Comparison of ENCODE assay signal across 8 mouse cellular contexts in the genomic region with DNA sequence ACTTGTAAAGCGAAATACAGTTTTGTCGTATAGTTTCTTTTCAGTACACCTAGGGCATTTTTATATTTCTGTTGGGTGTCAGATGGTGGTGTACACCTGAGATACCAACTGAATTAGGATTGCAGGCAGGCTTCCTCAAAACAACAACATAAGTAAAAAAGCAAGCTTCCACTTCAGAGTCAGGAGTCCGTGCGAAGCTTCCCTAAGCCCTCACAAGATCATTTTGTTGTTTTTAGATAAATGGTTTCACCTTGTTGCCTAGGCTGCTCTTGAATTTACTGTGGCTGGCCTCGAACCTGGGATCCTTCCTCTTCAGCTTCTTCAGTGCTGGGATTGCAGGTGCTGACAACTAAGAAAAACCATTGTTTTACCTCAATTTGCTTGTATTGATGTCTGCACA. TPM values are rescaled to one million over a fixed set of nuclear protein-coding genes. Genes with fewer than 3 reads are reported as not detected.
DNase-seq lines count a peak whose midpoint lies in the region; ATAC-seq and TF ChIP-seq lines count a peak whose summit lies in the region.

No protein-coding gene starts in this region.

- no peaks in the 10 kb centered on the region for H3K36me3 ChIP-seq in thymus, adult 2 months (ENCODE audit: control insufficient read depth, insufficient read depth, low read length)
- peaks cover 5% of the 10 kb centered on the region; the same call in 1 of the 2 replicates for H3K36me3 ChIP-seq in limb, embryonic 14.5 days (ENCODE audit: control insufficient read depth, insufficient read depth, low read length)

- H3K9me3 ChIP-seq in limb, embryonic 14.5 days (ENCODE audit: control insufficient read depth, low read length), result no peaks in the 10 kb centered on the region

- no peak for ATAC-seq in limb, embryonic 14.5 days (ENCODE audit: low FRiP score, low read depth)

- DNase-seq in adrenal gland, postnatal 14 days, result peak; percentile 14
- DNase-seq in adrenal gland, postnatal 10 days, result no peak
- peak; percentile 3 for DNase-seq in thymus, adult 2 months
- no peak for DNase-seq in thymus, adult 18-20 months
- no peak for DNase-seq in limb, embryonic 14.5 days (ENCODE audit: low spot score)
- peak; percentile 45 for DNase-seq in thymus, postnatal 4 days
- no peak for DNase-seq in layer of hippocampus, postnatal 14 days (ENCODE audit: low spot score in 2 of 2)
- no peak for DNase-seq in gastrocnemius, postnatal 25 days

- H3K9ac ChIP-seq in limb, embryonic 14.5 days (ENCODE audit: low read depth, low read length, severe bottlenecking), result peak overlapping the region; percentile 99

- H3K4me1 ChIP-seq in thymus, adult 2 months (replicated peaks; ENCODE audit: control insufficient read depth, insufficient read depth, low read length), result 0 out of 2 replicates have a peak, but pooled peaks cover 4% of the 10 kb centered on the region
- H3K4me1 ChIP-seq in limb, embryonic 14.5 days (ENCODE audit: control insufficient read depth, insufficient read depth, low read length), result peaks cover 19% of the 10 kb centered on the region

- TF ChIP-seq CTCF in thymus, adult 2 months (IDR thresholded peaks at IDR 0.05; ENCODE audit: borderline replicate concordance, control insufficient read depth, extremely low read depth, insufficient read depth, low read length, poor library complexity), result no peak

- no peak overlapping the region for H3K27ac ChIP-seq in thymus, adult 2 months (ENCODE audit: control insufficient read depth, insufficient read depth, low read length)
- peak overlapping the region; percentile 100; the same call in 1 of the 2 replicates for H3K27ac ChIP-seq in limb, embryonic 14.5 days (replicated peaks; ENCODE audit: low read depth, low read length)

- no peak for TF ChIP-seq POLR2A in thymus, adult 2 months (IDR thresholded peaks at IDR 0.05; ENCODE audit: control insufficient read depth, extremely low read depth, insufficient read depth, low read length, poor library complexity)
- no peak for TF ChIP-seq POLR2A in limb, embryonic 14.5 days (IDR thresholded peaks at IDR 0.05; ENCODE audit: borderline replicate concordance, extremely low read depth, insufficient read depth, insufficient read length)

- WGBS in thymus, adult 2 months, result 10% methylated on average over 5 of the region's 5 CpGs
- 31% methylated on average over 5 of the region's 5 CpGs for whole genome bisulfite sequencing in limb, embryonic 14.5 days

- peak overlapping the region; percentile 66 for H3K4me2 ChIP-seq in limb, embryonic 14.5 days (replicated peaks; ENCODE audit: low read depth, low read length, severe bottlenecking)

- no peaks in the 10 kb centered on the region for H3K27me3 ChIP-seq in thymus, adult 2 months (ENCODE audit: control insufficient read depth, insufficient read depth, low read length)
- no peaks in the 10 kb centered on the region for H3K27me3 ChIP-seq in limb, embryonic 14.5 days (ENCODE audit: control insufficient read depth, insufficient read depth, low read length)

- peak overlapping the region; percentile 16; the same call in 1 of the 2 replicates for H3K4me3 ChIP-seq in thymus, adult 2 months (ENCODE audit: control insufficient read depth, insufficient read depth, low read length)
- H3K4me3 ChIP-seq in limb, embryonic 14.5 days (replicated peaks; ENCODE audit: low read length), result peak overlapping the region; percentile 98

RNA-seq across cellular contexts. Expression of a gene that starts 1.2 kb away (rescaled TPM):
- total RNA-seq in adrenal gland, postnatal 14 days (2021), result 80.3 and 88.2 TPM in 2 replicates
- 10 to 100 TPM; 66.7 to 85.4 TPM for total RNA-seq in adrenal gland, postnatal 10 days (2021)
- 78.1 and 85.6 TPM in 2 replicates for polyA plus RNA-seq in thymus, adult 2 months (2012; rRNA removed)
- 86.3 and 86.5 TPM in 2 replicates for polyA plus RNA-seq in limb, embryonic 14.5 days (2012; rRNA removed)
- 52.7 and 58.0 TPM in 2 replicates for polyA plus RNA-seq in limb, embryonic 14.5 days (2014; fragmentation: Nextera tagmentation; extraction: Ambion mirVana)
- total RNA-seq in layer of hippocampus, postnatal 14 days (2021), result 10 to 100 TPM; 68.1 to 68.3 TPM
- total RNA-seq in gastrocnemius, postnatal 25 days (2021), result 10 to 100 TPM; 25.7 to 28.2 TPM

RNA-seq across cellular contexts. Expression of a gene that starts 56.9 kb away (rescaled TPM):
- 1.1 and 1.3 TPM in 2 replicates for total RNA-seq in adrenal gland, postnatal 14 days (2021)
- under 1 TPM; 0.45 to 0.79 TPM for total RNA-seq in adrenal gland, postnatal 10 days (2021)
- polyA plus RNA-seq in thymus, adult 2 months (2012; rRNA removed), result 0.90 and 1.6 TPM in 2 replicates
- 0.94 and 1.1 TPM in 2 replicates for polyA plus RNA-seq in limb, embryonic 14.5 days (2012; rRNA removed)
- polyA plus RNA-seq in limb, embryonic 14.5 days (2014; fragmentation: Nextera tagmentation; extraction: Ambion mirVana), result 0.77 and 1.2 TPM in 2 replicates
- total RNA-seq in layer of hippocampus, postnatal 14 days (2021), result 1 to 10 TPM; 3.8 to 5.1 TPM
- total RNA-seq in gastrocnemius, postnatal 25 days (2021), result under 1 TPM in 1 of 2 experiments, not detected in 1; 0.26 TPM

RNA-seq across cellular contexts. Expression of a gene that starts 57.2 kb away (rescaled TPM):
- 12.7 and 12.9 TPM in 2 replicates for total RNA-seq in adrenal gland, postnatal 14 days (2021)
- total RNA-seq in adrenal gland, postnatal 10 days (2021), result 10 to 100 TPM; 12.3 to 13.8 TPM
- polyA plus RNA-seq in thymus, adult 2 months (2012; rRNA removed), result 19.0 and 21.2 TPM in 2 replicates
- polyA plus RNA-seq in limb, embryonic 14.5 days (2012; rRNA removed), result 21.0 and 23.9 TPM in 2 replicates
- 11.0 and 11.7 TPM in 2 replicates for polyA plus RNA-seq in limb, embryonic 14.5 days (2014; fragmentation: Nextera tagmentation; extraction: Ambion mirVana)
- total RNA-seq in layer of hippocampus, postnatal 14 days (2021), result 10 to 100 TPM; 23.3 to 24.8 TPM
- 1 to 10 TPM; 7.5 to 9.4 TPM for total RNA-seq in gastrocnemius, postnatal 25 days (2021)

Comparison
In these comparisons a context has a peak if more than half of its experiments do, and no peak if none do; other contexts are left out.
1. DNase-seq: peak in adrenal gland, postnatal 14 days (single experiment), thymus, adult 2 months (single experiment) and thymus, postnatal 4 days (single experiment); none in adrenal gland, postnatal 10 days (single experiment), thymus, adult 18-20 months (0 of 2), limb, embryonic 14.5 days (single experiment), layer of hippocampus, postnatal 14 days (0 of 2) and gastrocnemius, postnatal 25 days (single experiment).